Mouse (Mus musculus): ENCODE measurements around the gene Pard6a. TPM values are rescaled to one million over a fixed set of nuclear protein-coding genes. Genes with fewer than 3 reads are reported as not detected.

Pard6a gene
- polyA plus RNA-seq (2017; shearing (Covaris generic)) = 10 to 100 TPM; 10.8 to 13.8 TPM

DNA sequence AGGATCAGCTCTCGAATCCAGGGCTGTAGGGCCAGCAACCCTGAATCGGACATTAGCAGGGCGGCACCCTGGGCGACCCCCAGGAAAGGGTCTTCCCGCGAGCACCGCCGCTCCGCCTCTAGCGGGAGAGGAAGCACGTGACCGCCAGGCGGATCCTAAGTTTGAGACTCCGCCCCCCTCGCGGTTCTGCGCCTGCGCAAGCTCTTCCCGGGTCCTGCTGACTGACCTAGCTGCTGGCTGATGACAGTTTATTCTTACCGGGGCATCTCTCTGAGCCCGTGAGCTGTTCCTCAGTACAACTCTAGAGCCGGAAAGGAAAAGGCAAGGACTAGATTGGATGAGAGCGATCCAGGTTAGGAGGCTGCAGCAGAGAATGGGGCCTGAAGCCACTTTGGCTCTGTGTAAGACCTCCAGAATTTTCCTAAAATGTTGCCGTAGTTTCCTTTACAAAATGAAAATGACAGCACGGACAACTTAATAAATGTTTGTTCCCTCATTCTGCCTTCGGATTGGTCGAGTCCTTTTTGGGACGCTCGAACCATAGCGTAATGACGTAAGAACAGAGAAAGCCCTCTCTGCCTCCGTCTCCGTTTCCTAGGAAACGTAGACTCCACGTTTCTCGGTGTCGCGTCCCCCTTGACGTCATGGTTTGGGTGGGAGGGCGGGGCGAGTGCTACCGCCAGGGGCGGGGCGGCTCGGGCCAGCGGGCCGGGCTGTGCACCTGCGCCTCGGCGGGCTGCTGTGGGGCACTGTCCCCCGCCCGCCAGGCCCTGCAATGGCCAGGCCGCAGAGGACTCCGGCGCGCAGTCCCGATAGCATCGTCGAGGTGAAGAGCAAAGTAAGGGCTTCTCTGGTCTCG lies at the start of gene Pard6a, which contains the start of gene Acd:
Gene Pard6a, plus strand, starts transcription at position 183 of the 859 bp plus-strand sequence.
Gene Acd, minus strand, starts transcription at position 137 of the 859 bp plus-strand sequence.
- peak; percentile 79 for ATAC-seq

DNA sequence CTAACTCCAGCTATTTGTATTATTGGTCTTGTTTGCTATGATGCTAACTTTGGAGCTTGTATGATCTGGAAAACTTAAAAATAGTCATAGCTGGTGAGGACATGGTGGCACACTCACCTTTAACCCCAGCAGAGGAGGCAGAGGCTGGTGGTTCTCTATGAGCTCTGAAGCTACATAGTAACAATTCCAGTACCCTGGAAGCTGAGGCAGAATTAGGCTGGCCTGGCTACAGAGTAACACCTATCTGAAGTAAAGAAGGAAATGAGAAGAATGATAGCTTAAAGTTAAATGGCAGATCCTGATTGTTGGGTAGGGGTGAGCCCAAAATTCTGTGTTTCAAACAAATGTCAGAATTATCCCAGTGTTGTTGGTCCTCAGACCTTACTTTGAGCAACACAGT lies 43.3 kb upstream of the Pard6a start:
- ATAC-seq = no peak

DNA sequence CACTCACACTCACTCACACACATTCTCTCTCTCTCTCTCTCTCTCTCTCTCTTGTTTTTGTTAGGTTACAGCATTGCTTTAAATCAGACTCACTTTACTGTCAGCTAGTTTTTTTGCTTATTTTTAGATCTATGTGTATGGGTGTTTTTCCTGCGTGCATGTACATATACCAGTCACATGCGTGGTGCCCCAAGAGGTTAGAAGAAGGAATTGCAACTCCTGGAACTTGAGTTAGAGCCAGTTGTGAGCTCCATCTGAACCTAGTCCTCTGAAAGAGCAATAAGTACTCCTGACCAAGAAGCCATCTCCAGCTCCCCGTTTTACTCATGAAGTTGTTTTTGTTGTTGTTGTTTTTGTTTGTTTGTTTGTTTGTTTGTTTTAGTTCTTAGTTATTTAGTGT lies 39.8 kb upstream of the Pard6a start:
- ATAC-seq = peak; percentile 57

DNA sequence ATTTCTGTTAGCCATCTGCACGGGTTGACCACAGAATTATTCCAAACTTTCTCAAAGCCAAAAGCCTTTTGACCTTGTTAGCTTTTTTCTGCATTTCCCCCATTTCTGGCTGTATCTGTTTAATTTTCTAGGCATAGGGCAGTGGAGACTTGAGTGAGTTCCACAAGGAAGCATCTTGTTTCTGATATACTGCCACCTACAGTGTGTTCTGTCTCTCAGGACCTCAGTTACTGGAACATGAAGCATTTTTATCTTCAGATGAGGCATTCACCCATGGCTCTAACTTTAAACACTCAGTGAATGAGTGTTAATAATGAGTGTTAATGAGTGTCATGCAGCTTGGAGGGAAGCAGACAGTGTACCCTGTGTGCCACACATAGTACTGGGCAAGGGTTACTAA lies 23.1 kb upstream of the Pard6a start:
- ATAC-seq = no peak

DNA sequence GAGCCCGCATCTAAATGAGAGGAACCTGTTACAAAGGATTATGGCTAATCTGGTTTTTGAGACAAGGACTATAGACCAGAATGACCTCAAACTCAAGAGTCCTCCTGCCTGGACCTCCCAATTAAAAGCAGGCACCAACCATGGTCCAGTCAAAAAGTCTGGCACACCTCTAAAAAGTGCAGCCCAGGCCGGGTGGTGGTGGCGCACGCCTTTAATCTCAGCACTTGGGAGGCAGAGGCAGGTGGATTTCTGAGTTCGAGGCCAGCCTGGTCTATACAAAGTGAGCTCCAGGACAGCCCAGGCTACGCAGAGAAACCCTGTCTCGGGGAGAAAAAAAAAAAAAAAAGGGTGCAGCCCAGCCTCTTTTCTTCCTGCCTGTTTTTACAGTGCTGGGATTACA lies 15.6 kb upstream of the Pard6a start:
- ATAC-seq = no peak

DNA sequence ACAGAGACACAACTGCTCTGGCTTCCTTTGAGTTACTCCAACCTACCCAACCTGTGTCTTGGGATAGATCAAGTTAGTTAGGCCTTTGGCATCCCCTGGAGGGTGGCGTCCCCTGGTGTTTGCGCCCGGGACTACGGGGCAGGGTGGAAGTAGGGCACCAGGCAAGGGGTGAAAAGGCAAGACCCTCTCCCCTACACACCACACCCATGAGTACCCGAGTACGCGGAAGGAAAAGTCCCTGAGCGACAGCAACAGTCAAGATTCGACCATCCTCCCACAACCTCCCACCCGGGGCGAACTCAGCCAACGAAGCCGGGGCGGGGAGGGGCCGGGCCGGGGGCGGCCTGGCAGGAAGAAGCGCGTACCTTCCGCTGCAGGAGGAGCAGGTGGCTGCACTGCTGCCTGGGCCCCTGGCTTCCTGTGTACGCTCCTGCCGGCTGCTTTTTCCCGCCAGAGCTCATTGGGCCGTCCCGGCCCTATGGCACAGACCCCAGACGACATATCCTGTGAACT lies 15.1 kb upstream of the Pard6a start, which contains the start of gene Carmil2:
Gene Carmil2, plus strand, starts transcription at position 479 of the 513 bp plus-strand sequence.
- peak; percentile 85 for ATAC-seq

DNA sequence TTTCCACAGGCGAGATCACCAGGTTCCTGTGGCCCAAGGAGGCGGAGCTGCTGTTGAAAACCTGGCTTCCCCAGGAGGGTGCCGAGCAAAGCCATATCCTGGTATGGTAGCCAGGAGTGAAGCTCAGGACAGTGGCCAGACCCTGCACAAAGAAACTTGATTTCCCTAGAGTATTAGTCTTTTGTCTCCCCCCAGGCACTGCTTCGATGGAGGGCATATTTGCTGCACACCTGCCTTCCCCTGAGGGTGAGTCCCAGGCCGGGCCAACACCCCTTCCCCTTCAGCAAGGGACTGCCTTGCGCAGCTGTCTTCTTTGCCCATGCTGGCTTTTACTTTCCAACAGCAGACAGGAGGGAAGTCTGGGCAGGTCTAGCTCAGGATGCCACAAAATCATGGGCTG lies 14.4 kb upstream of the Pard6a start:
- peak; percentile 7 for ATAC-seq

DNA sequence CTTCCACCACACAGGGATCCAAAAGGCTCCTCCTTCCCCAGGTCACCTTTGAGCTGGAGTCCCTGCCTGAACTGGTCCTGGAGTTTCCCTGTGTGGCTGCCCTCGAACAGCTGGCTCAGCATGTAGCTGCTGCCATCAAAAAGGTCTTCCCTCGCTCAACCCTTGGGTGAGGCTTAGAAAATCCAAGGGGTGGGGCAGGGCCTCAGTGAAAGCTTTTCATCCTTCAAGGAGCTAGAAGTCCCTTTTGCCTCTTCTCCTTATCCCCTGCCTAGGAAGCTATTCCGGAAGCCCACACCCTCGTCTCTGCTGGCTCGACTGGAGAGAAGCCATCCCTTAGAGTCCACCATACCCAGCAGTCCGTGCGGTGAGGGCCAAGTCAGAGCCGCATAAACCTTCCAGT lies 13.4 kb upstream of the Pard6a start:
- ATAC-seq = no peak

DNA sequence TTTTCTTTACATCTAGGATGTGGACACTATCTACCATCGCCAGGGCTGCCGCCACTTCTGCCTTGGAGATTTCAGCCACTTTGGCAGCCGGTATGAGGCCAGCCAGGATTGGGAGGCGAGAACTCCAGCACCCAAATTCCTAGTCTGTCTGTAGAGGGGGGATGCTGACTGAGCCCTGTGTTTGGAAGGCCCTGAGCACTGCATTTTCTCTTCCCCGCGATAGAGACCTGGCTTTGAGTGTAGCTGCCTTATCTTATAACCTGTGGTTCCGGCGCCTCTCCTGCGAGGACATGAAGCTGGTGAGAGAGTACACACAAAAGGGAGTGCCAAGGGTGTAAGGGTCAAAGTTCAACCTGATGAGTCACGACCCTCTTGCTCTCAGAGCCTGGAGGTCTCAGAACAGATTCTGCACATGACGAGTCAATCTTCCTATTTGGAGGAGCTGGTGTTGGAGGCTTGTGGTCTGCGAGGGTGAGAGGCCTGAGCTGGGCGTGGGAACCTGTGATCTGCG lies 12.7 kb upstream of the Pard6a start:
- ATAC-seq = no peak

DNA sequence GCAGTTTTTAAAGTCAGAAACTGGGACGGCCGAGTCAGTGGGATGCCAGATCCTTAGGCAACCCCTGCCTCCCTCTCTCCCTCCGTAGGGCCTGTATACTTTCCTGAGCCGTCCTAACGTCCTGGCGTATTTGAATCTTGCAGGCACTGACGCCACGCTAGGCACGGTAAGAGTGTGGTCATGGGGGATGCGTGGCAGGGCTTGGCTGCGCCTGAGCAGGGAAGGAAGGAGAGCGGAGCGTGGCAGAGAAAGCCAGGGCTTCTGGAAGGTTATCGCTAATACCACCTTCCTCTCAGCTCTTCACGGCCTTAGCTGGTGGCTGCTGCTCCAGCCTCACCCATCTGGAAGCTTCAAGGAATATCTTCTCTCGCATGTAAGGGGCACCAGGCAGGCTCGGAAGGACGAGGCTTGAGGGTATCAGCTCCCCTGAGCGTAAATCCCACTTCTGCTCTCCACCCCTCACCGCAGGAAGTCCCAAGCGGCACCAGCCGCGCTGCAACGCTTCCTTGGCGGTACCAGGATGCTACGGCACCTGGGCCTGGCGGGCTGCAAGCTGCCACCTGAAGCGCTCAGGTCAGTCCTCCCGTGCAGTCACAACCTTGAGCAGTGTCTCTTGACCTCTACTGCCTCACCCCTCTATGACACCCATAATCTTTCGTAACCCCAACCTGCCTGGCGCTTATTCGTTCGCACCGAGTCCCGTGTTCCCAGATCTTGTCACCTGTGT lies 11.5 kb upstream of the Pard6a start:
- ATAC-seq = no peak

DNA sequence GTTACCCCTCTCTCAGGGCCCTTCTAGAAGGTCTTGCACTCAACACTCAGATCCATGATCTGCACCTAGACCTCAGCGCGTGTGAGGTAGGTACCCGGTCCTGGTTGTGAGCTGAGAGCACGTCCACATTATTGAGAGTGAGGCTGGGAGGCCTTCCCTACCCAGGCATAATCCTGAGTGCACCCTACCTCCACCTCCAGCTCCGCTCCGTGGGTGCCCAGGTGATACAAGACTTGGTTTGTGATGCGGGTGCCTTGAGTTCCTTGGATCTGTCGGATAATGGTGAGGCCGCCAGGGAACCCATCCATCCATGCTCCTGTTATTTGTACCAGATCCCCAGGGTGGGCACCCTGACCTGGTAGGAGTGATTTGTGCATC lies 11.0 kb upstream of the Pard6a start:
- no peak for ATAC-seq

DNA sequence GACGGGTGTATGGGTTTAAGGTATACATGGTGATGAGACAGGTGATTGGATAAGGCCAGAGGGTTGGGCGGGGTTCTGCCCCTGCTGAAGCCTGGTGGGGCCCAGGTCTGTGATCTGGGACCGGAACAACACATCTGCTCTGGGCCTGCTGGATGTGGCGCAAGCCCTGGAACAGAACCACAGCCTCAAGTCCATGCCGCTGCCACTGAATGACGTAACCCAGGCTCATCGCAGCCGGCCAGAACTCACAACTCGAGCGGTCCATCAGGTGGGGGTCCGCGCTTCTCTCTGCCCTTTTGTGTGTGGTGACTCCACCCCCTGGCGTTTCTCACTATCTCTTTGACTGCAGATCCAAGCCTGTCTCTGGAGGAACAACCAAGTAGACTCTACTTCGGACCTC lies 10.0 kb upstream of the Pard6a start:
- ATAC-seq = no peak

DNA sequence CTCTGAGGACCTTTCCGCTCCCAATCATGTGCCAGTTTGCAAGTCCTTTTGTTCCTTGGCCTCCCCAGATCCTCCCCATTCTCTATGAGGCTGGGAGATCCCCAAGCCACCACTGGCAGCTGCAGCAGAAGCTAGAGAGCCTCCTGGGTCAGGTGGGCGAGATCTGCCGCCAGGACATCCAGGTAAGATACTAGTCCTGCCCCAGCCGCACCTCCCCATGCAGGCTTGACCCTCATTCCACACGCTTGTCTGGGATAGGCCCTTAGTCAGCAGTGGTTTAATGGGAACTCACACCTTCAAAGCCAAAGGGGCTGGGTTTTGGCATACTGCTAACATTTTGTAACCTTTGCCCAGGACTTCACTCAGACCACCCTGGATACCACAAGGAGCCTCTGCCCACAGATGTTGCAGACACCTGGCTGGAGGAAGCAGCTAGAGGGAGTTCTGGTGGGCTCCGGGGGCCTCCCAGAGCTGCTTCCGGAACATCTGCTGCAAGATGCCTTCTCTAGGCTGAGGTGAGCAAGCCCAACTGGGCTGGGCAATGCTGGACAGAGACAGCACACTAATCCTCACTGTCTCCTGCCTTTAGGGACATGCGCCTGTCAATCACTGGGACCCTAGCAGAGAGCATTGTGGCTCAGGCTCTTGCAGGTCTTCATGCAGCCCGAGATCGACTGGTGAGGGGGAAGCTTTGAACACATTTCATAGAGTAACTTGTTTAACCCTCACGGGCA lies 8.3 kb upstream of the Pard6a start:
- no peak for ATAC-seq

DNA sequence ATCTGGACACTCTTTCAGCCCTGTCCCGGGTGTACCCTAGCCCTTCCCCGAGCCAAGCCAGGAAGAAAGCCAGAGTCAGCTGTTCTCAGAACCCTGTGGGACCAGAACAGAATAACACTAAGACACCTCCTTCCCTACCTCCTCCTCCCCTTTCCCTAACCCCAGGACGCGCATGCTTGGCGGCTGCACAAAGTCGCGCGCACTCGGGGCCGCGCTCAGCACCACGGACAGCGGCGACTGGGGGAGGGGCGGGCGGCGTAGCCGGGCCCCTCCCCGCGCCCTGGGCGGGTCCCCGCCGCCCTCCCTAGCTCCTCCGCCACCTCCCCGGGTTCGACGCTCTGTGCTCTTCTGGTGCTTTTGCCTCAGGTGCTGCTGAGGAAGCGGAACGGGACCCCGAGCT lies 7.3 kb upstream of the Pard6a start:
- ATAC-seq = no peak

DNA sequence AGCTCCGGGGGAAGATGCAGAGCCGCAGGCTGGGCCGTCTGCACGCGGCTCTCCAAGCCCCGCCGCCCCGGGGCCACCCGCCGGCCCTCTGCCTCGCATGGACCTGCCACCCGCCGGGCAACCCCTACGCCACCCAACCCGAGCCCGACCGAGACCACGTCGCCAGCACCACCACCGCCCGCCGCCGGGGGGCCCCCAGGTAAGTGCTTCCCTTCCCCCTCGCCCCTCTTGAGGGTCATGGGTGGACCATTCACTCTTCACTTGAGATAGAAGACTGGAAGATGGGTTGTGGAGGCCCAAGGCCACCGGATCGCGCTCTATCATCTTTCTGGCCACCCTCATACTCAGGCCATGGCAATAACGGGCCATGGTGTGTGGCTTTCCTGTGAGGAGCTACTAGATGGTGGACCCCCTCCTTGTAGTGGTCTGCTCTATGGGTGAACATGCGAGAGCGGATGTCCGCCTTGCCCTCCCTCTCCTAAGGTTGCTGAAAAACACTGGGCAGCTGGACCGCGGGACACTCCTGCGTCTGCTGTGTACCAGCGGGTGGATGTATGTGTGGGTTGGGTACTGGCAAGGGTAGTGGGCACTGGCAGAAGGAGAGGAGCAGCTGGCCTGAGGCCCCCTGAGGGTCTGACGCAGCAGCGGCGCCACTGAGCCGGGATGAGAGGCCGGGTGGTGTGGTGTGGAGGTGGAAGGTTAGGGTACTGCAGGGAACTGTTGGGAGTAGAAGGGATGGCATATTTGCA lies 6.7 kb upstream of the Pard6a start:
- ATAC-seq = no peak

DNA sequence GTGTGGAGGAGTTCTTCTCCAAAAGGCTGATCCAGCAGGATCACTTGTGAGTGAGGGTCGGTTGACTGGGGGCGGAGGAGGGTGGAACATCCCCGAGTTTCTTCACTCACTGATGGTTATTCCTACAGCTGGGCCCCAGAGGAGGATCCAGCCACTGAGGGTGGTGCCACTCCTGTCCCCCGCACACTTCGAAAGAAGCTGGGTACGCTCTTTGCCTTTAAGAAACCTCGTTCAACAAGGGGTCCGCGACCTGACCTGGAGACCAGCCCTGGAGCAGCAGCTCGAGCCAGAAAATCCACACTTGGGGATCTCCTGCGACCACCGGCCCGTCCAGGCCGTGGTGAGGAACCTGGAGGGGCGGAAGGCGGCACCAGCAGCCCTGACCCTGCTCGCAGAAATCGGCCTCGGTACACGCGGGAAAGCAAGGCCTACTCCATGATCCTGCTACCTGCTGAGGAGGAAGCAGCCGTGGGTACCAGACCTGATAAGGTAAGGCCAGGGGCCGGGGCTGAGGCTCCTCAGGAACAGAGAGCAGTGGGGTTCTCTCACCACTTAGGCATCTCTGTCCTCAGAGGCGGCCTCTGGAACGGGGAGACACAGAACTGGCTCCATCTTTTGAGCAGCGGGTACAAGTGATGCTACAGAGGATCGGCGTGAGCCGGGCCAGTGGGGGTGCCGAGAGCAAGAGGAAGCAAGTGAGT lies 5.7 kb upstream of the Pard6a start:
- ATAC-seq = no peak

DNA sequence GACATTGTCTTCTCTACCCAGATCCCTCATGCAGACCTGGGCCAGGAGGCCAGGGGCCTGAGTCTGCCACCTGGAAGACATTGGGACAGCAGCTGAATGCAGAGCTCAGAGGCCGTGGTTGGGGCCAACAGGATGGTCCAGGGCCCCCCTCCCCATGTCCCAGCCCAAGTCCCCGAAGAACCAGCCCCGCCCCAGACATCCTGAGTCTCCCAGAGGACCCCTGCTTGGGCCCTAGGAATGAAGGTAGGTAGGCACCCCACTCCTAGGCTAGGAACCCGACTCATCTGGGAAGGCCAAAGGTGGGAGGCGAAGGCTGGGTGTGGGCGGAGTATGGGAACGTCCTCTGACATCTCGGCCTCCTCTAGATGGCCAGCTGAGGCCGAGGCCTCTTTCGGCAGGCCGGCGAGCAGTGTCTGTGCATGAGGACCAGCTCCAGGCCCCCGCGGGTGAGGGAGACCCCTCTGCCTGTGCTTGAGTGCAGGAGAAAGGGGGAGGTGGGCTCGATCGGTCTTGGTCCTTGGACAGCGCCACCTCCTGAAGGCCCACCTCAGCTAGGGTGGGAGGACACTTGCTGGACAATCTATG lies 3.7 kb upstream of the Pard6a start:
- no peak for ATAC-seq

DNA sequence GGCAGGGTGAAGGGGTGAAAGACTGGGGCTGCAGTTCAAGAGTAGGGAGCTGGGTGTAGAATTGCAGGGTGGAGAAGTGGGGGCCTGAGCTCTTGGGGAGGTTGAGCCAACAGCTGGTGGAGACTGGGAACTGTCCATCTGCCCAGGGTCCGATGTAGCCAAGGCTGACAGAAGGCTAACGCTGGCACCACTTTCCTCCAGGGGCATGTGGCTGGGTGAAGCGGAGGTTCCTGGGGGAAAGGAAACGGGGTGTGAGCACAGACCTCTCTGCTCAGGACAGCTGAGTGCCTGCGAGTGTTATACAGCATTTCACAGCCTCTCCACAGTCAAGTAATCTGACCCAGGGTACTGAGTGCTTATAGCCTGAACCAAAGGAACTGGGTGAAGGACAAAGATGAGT lies 2.2 kb upstream of the Pard6a start:
- ATAC-seq = no peak

DNA sequence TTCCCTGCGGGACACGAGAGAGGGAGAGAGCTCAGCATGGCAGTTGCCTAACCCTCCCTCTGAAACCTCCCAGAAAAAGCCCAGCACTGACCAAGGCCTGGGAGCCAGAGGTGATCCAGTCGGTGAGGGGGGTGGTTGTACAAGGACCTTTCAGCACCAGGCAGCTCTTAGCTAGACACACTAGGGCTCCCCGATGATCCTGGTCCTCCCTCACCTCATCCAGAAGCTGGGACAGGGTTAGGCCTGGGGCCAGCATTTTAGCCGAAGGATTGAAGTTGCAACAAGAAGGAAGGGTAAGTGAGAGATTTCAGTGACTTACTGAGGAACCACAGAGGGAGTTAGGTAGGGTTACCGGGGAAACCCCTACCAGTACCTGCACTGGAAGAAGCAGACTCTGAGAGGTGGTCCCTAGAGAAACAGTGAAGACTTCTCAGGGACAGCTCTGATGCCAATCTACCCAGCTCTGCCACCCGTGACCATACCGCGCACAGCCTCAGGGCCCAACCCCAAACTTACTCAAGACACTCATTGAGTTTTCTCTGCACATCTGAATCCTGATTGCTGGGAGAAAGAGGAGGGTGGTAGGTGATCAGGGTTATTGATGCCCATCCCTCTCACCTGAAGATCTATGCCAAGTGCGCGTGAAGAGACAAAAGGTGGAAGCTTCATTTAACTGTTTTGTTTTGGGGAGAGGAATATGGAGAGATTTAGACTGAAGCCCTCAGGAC lies 1.3 kb upstream of the Pard6a start:
- ATAC-seq = no peak

DNA sequence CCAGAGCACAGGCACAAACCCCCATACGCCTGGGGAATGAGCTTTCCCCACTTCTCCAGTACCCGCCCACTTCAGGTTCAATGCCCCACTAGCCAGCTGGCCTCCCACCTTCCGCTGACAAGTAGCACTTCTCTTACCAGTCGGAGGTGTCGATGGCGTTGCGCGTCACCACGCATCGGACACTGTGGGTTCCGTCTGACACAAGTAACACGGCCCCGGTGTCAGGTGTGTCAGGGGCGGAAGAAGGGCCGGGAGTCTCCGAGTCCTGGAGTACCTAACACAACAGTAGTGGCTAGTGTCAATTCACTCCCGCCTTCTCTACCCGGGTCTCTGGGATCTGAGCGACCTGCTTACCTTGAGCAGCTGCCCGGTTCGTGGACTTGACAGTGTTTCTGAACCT lies 382 bp upstream of the Pard6a start:
- peak; percentile 66 for ATAC-seq

All from activated CD4-positive, CD25-positive, alpha-beta regulatory T cell, adult 4 months (primary cell).